Comparison of ENCODE assay signal across 17 mouse cellular contexts in genomic region chr4:155107886-155108285, GRCm38 (mm10).
"Had no signal": no experiment of that assay in that cellular context is flagged by ENCODE, and none has a peak within 500 bp of the region (broad histone marks: within the 10 kb centered on the region; RNA-seq: fewer than 3 reads in every experiment).

No protein-coding gene starts in this region.

- H3K9ac ChIP-seq: limb, embryonic 13.5 days; midbrain, embryonic 12.5 days; neural tube, embryonic 13.5 days; stomach, embryonic 15.5 days had no signal

- H3K4me1 ChIP-seq: midbrain, embryonic 12.5 days; neural tube, embryonic 13.5 days; stomach, embryonic 15.5 days had no signal

- H3K9me3 ChIP-seq: limb, embryonic 13.5 days; megakaryocyte, embryonic 14.5 days; midbrain, embryonic 12.5 days; neural tube, embryonic 13.5 days; stomach, embryonic 15.5 days had no signal

- H3K4me3 ChIP-seq: layer of hippocampus, adult 2 months; limb, embryonic 13.5 days; midbrain, embryonic 12.5 days; neural tube, embryonic 13.5 days; stomach, embryonic 15.5 days had no signal

- H3K27me3 ChIP-seq: limb, embryonic 13.5 days; midbrain, embryonic 12.5 days; neural tube, embryonic 13.5 days; stomach, embryonic 15.5 days had no signal

- H3K4me2 ChIP-seq: limb, embryonic 13.5 days; midbrain, embryonic 12.5 days; neural tube, embryonic 13.5 days; stomach, embryonic 15.5 days had no signal

- H3K27ac ChIP-seq: kidney, postnatal 0 days; layer of hippocampus, adult 2 months; limb, embryonic 13.5 days; midbrain, embryonic 12.5 days; neural tube, embryonic 13.5 days; stomach, embryonic 15.5 days had no signal

- H3K36me3 ChIP-seq: limb, embryonic 13.5 days; midbrain, embryonic 12.5 days; neural tube, embryonic 13.5 days; stomach, embryonic 15.5 days had no signal

- ATAC-seq: midbrain, embryonic 16.5 days had no signal

- DNase-seq: kidney, adult 11 months; kidney, adult 9 months; kidney, postnatal 4 days; left cerebral cortex, postnatal 4 days; lung, adult 18-20 months; lung, postnatal 36 days; right cerebral cortex, postnatal 14 days; thymus, adult 2 months; thymus, postnatal 25 days had no signal
